Mouse (Mus musculus): ENCODE measurements around the gene Cgn. TPM values are rescaled to one million over a fixed set of nuclear protein-coding genes. Genes with fewer than 3 reads are reported as not detected.
"Not testable (repeated sequence)": the region's sequence is repeated elsewhere in the genome, so short reads cannot be mapped to it uniquely, and the experiment has no call there.

The Cgn gene
- total RNA-seq, 2 experiments from 2014 or later, result 4.5 TPM

DNA sequence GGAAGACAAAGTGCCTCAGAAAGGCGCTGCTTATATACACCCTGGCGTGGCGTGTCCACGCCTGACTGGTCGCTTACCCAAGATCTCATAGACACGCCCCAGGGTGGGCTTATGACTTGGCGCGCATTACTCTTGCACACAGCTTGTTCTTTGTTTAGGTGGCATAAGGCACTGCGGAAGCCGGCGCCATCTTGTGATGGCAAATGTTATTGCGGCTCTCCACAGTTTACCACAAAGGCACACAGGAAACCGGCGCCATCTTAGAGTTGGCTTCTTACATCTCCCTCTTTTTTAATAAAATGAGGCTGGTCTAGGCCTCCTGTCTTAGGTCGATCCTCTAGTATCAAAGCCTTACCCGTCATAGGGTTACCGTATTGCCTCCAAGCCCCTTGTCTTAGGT, 40.6 kb downstream of the Cgn start:
- intact Hi-C loops (cut with DNase I), result no loop called here
- no peak for TF ChIP-seq CTCF (IDR thresholded peaks at IDR 0.05)
- Histone ChIP-seq H3K4me3 (no peak overlapping the region), H3K27ac (no peak overlapping the region)
- no peak for DNase-seq (ENCODE audit: extremely low spot score in 1 of 2, low spot score in 2 of 2)

DNA sequence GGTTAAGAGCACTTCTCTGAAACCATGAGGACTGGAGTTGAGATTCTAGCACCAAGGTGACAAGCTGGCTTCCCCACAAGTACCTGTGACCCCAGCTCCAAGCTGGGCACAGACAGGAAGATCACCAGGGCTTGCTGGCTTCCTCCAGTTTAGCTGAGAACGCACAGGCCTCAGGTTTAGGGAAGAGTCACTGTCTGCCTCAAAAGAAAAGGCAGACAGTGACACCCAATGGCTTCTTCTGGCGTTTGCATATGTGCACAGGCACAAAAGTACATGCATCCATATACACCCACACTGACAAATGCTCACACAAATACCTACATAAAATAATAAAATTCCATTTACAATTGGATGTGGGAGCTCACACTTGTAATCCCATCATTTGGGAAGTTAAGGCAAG, 62.7 kb downstream of the Cgn start:
- not testable (repeated sequence) for DNase-seq (ENCODE audit: extremely low spot score in 1 of 2, low spot score in 2 of 2); H3K4me3 ChIP-seq; H3K27ac ChIP-seq
- TF ChIP-seq CTCF (IDR thresholded peaks at IDR 0.05), result peak; percentile 25
- intact Hi-C loops (cut with DNase I), result loop anchor here (5.0 to 10.0 kb wide), 2 partner anchors 86 to 109 kb away; no protein-coding TSS in a partner anchor

GRCm38 (mm10) chr3:94718253-94718652, 68.0 kb downstream of the Cgn start:
- H3K4me3 ChIP-seq; DNase-seq (ENCODE audit: extremely low spot score in 1 of 2, low spot score in 2 of 2); intact Hi-C loops (cut with DNase I); H3K27ac ChIP-seq: not testable (repeated sequence)

- H3K4me3 ChIP-seq; H3K27ac ChIP-seq; DNase-seq (ENCODE audit: extremely low spot score in 1 of 2, low spot score in 2 of 2); intact Hi-C loops (cut with DNase I): not testable (repeated sequence)
Measured at GRCm38 (mm10) chr3:94713424-94713823, 72.9 kb downstream of the Cgn start.

- H3K4me3 ChIP-seq; DNase-seq (ENCODE audit: extremely low spot score in 1 of 2, low spot score in 2 of 2); intact Hi-C loops (cut with DNase I); H3K27ac ChIP-seq: not testable (repeated sequence)
Measured at GRCm38 (mm10) chr3:94710591-94710990, 75.7 kb downstream of the Cgn start.

Other genes with a start within 250 kb of the Cgn start
- 100 to 1,000 TPM; 102 to 107 TPM for gene Snx27, start 203.8 kb downstream of the Cgn start, total RNA-seq (2021)
- gene Gm10972, start 143.4 kb downstream of the Cgn start, total RNA-seq (2021), result not detected
- gene Tuft1, start 127.6 kb downstream of the Cgn start, total RNA-seq (2021), result 1 to 10 TPM; 1.8 to 1.9 TPM
- 1 to 10 TPM in 1 of 2 experiments, not detected in 1; 1.1 TPM for gene Selenbp2, start 92.9 kb downstream of the Cgn start, total RNA-seq (2021)
- 10 to 100 TPM; 57.4 to 60.2 TPM for gene Pogz, start 51.1 kb upstream of the Cgn start, total RNA-seq (2021)
- gene Psmb4, start 100.5 kb upstream of the Cgn start, total RNA-seq (2021), result 100 to 1,000 TPM; 245 to 288 TPM
- 10 to 100 TPM in 1 of 2 experiments, 1 to 10 TPM in 1; 7.9 to 10.0 TPM for gene Selenbp1, start 146.6 kb upstream of the Cgn start, total RNA-seq (2021)
- 10 to 100 TPM; 23.3 to 28.2 TPM for gene Rfx5, start 167.6 kb upstream of the Cgn start, total RNA-seq (2021)
- gene Pi4kb, start 188.2 kb upstream of the Cgn start, total RNA-seq (2021), result 10 to 100 TPM; 58.0 to 58.4 TPM
- 10 to 100 TPM; 23.1 to 25.9 TPM for gene Zfp687, start 229.0 kb upstream of the Cgn start, total RNA-seq (2021)